9 mouse cellular contexts compared by ENCODE assay signal in the genomic region with DNA sequence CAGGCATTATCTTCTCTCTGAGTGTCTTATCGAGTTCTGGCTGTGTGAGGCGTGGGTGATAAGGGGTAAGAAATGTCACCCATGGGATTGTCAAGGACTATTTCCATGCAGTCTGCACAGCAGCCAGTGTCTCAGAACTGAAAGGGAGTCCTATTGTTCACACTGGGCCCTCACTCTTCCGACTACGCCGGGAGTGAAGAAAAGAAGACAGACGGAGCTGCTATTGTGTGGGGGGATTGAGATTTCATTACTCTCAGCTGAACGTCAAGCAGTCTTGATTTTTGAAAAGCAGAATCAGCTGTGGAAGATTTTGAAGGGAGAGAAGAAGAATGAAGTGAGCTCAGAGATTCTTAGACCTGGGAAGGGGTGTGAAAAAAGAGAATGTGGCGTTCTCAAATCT.
DNase-seq lines count a peak whose midpoint lies in the region; ATAC-seq lines count a peak whose summit lies in the region.
"Had no signal": no experiment of that assay in that cellular context is flagged by ENCODE, and none has a peak within 500 bp of the region (broad histone marks: within the 10 kb centered on the region; RNA-seq: fewer than 3 reads in every experiment).

No protein-coding gene starts in this region.

- no peaks in the 10 kb centered on the region for H3K27me3 ChIP-seq in heart, embryonic 11.5 days (ENCODE audit: control insufficient read depth, insufficient read depth, low read length)
- H3K27me3 ChIP-seq in forebrain, embryonic 15.5 days = no peaks in the 10 kb centered on the region
- no peaks in the 10 kb centered on the region for H3K27me3 ChIP-seq in midbrain, embryonic 12.5 days
- H3K27me3 ChIP-seq in intestine, embryonic 16.5 days (replicated peaks; ENCODE audit: control insufficient read depth, insufficient read depth, low read length) = no peaks in the 10 kb centered on the region
- H3K27me3 ChIP-seq: intestine, embryonic 15.5 days had no signal

- no peaks in the 10 kb centered on the region for H3K36me3 ChIP-seq in heart, embryonic 11.5 days (ENCODE audit: control insufficient read depth, insufficient read depth, low read length)
- H3K36me3 ChIP-seq in forebrain, embryonic 15.5 days = no peaks in the 10 kb centered on the region
- H3K36me3 ChIP-seq in midbrain, embryonic 12.5 days = no peaks in the 10 kb centered on the region
- no peaks in the 10 kb centered on the region for H3K36me3 ChIP-seq in intestine, embryonic 16.5 days (ENCODE audit: control insufficient read depth, insufficient read depth, low read length)
- H3K36me3 ChIP-seq: intestine, embryonic 15.5 days had no signal

- H3K27ac ChIP-seq in heart, embryonic 11.5 days (ENCODE audit: low read depth, low read length) = peak overlapping the region; percentile 67
- peak overlapping the region; percentile 60 for H3K27ac ChIP-seq in forebrain, embryonic 15.5 days (replicated peaks)
- peak overlapping the region; percentile 61 for H3K27ac ChIP-seq in midbrain, embryonic 12.5 days (replicated peaks)
- no peak overlapping the region for H3K27ac ChIP-seq in intestine, embryonic 16.5 days (ENCODE audit: low read length)
- H3K27ac ChIP-seq: intestine, embryonic 15.5 days had no signal

- 35% methylated on average over 8 of the region's 8 CpGs for WGBS in heart, embryonic 11.5 days (ENCODE audit: insufficient replicate concordance)
- WGBS in forebrain, embryonic 15.5 days = 17% methylated on average over 8 of the region's 8 CpGs
- WGBS in midbrain, embryonic 12.5 days = 13% methylated on average over 8 of the region's 8 CpGs
- 66% methylated on average over 8 of the region's 8 CpGs for WGBS in intestine, embryonic 16.5 days

- peaks cover 26% of the 10 kb centered on the region for H3K4me1 ChIP-seq in heart, embryonic 11.5 days (ENCODE audit: control insufficient read depth, insufficient read depth, low read length)
- peaks cover 27% of the 10 kb centered on the region for H3K4me1 ChIP-seq in forebrain, embryonic 15.5 days
- peaks cover 34% of the 10 kb centered on the region for H3K4me1 ChIP-seq in midbrain, embryonic 12.5 days
- peaks cover 9% of the 10 kb centered on the region for H3K4me1 ChIP-seq in intestine, embryonic 16.5 days (ENCODE audit: control insufficient read depth, insufficient read depth, low read length)

- no peak for ATAC-seq in heart, embryonic 11.5 days (replicated peaks; ENCODE audit: insufficient number of reproducible peaks, low FRiP score, low TSS enrichment)
- ATAC-seq in forebrain, embryonic 15.5 days (replicated peaks) = peak; percentile 15; the same call in 1 of the 2 replicates
- ATAC-seq in midbrain, embryonic 12.5 days (ENCODE audit: low FRiP score, low read depth) = peak; percentile 71
- ATAC-seq in intestine, embryonic 16.5 days = no peak
- ATAC-seq in erythroblast, adult 5-6 weeks (replicated peaks; ENCODE audit: low FRiP score, poor library complexity, severe bottlenecking) = no peak
- ATAC-seq: intestine, embryonic 15.5 days had no signal

- no peaks in the 10 kb centered on the region for H3K9me3 ChIP-seq in heart, embryonic 11.5 days (replicated peaks; ENCODE audit: control insufficient read depth, low read length)
- no peaks in the 10 kb centered on the region for H3K9me3 ChIP-seq in forebrain, embryonic 15.5 days
- H3K9me3 ChIP-seq in midbrain, embryonic 12.5 days = no peaks in the 10 kb centered on the region
- no peaks in the 10 kb centered on the region for H3K9me3 ChIP-seq in intestine, embryonic 16.5 days (ENCODE audit: control insufficient read depth, low read length)
- H3K9me3 ChIP-seq: intestine, embryonic 15.5 days had no signal

- no peak overlapping the region for H3K4me3 ChIP-seq in heart, embryonic 11.5 days (ENCODE audit: low read depth, low read length)
- no peak overlapping the region for H3K4me3 ChIP-seq in forebrain, embryonic 15.5 days
- no peak overlapping the region for H3K4me3 ChIP-seq in midbrain, embryonic 12.5 days
- H3K4me3 ChIP-seq in intestine, embryonic 16.5 days (ENCODE audit: low read length) = no peak overlapping the region
- H3K4me3 ChIP-seq: intestine, embryonic 15.5 days had no signal

- no peak overlapping the region; the same call in 1 of the 2 replicates for H3K4me2 ChIP-seq in heart, embryonic 11.5 days
- no peak overlapping the region for H3K4me2 ChIP-seq in forebrain, embryonic 15.5 days (replicated peaks)
- peak overlapping the region; percentile 17; the same call in 1 of the 2 replicates for H3K4me2 ChIP-seq in midbrain, embryonic 12.5 days (replicated peaks)
- no peak overlapping the region for H3K4me2 ChIP-seq in intestine, embryonic 16.5 days (ENCODE audit: low read depth, low read length)
- H3K4me2 ChIP-seq: intestine, embryonic 15.5 days had no signal

- peak overlapping the region; percentile 44; the same call in 1 of the 2 replicates for H3K9ac ChIP-seq in heart, embryonic 11.5 days (ENCODE audit: low read depth, low read length)
- H3K9ac ChIP-seq in forebrain, embryonic 15.5 days (replicated peaks) = no peak overlapping the region
- H3K9ac ChIP-seq in midbrain, embryonic 12.5 days (replicated peaks) = no peak overlapping the region
- no peak overlapping the region for H3K9ac ChIP-seq in intestine, embryonic 16.5 days (ENCODE audit: low read depth, low read length)
- H3K9ac ChIP-seq: intestine, embryonic 15.5 days had no signal

- no peak for DNase-seq in heart, adult 9 months (ENCODE audit: low spot score in 2 of 2)
- DNase-seq in brain, adult 2 months (ENCODE audit: low read depth, low spot score) = peak; percentile 35
- no peak for DNase-seq in urinary bladder, postnatal 4 days (ENCODE audit: low spot score in 2 of 2)

Comparison
In these comparisons a context has a peak if more than half of its experiments do, and no peak if none do; other contexts are left out.
1. ATAC-seq: peak in forebrain, embryonic 15.5 days (single experiment) and midbrain, embryonic 12.5 days (single experiment); none in heart, embryonic 11.5 days (single experiment), intestine, embryonic 16.5 days (single experiment) and erythroblast, adult 5-6 weeks (single experiment).